Comparison of ENCODE assay signal across 19 mouse cellular contexts in genomic region chr5:113558065-113558464, GRCm38 (mm10).
DNase-seq lines count a peak whose midpoint lies in the region; ATAC-seq lines count a peak whose summit lies in the region.
"Had no signal": no experiment of that assay in that cellular context is flagged by ENCODE, and none has a peak within 500 bp of the region (broad histone marks: within the 10 kb centered on the region; RNA-seq: fewer than 3 reads in every experiment).

No protein-coding gene starts in this region.

- intact Hi-C loops in heart, postnatal 25 days (cut with DNase I): loop anchor here (10.0 kb wide), 1 partner anchor 167 kb away; the partner anchor contains the start of gene 1700069L16Rik

- DNase-seq in cerebellum, adult 11-12 months: peak; percentile 83
- no peak for DNase-seq in cerebellum, adult 8-10 months
- peak; percentile 82 for DNase-seq in cerebellum, adult 9-11 months
- peak; percentile 45 to 61 for DNase-seq in cerebellum, postnatal 14 days
- DNase-seq in embryo, embryonic 11 days: no peak
- DNase-seq in heart, postnatal 25 days (ENCODE audit: low spot score): no peak
- DNase-seq: adrenal gland, adult 8-10 months; adrenal gland, postnatal 25 days; gastrocnemius, postnatal 25 days; heart, adult 18-20 months; heart, postnatal 10 days; heart, postnatal 4 days; kidney, adult 18-20 months had no signal

- ATAC-seq in cerebellum, adult (ENCODE audit: insufficient number of reproducible peaks, low FRiP score, low TSS enrichment): no peak
- ATAC-seq: activated CD4-positive, CD25-positive, alpha-beta regulatory T cell, adult 4 months; forebrain, embryonic 15.5 days; hindbrain, postnatal 0 days; inflammation-experienced regulatory T-cells, adult 6 months; intestine, embryonic 16.5 days had no signal

Comparison
In these comparisons a context has a peak if more than half of its experiments do, and no peak if none do; other contexts are left out.
1. DNase-seq: peak in cerebellum, adult 11-12 months (single experiment), cerebellum, adult 9-11 months (single experiment) and cerebellum, postnatal 14 days (2 of 2); none in cerebellum, adult 8-10 months (single experiment), embryo, embryonic 11 days (single experiment) and heart, postnatal 25 days (single experiment).